Mouse (Mus musculus) lung, embryonic 15.5 days (tissue): ENCODE results near the gene B3gnt8. TPM values are rescaled to one million over a fixed set of nuclear protein-coding genes. Genes with fewer than 3 reads are reported as not detected.

Experiments
- ATAC-seq: fragments of 200-750 bp; cut with Nextera tagmentation; 2 replicates; pipeline ENCODE4 v1.8.0; 2017; ENCODE audit warnings: moderate number of reproducible peaks, borderline replicate concordance; ENCODE audit not compliant: low FRiP score, low TSS enrichment; ENCODE audit errors: extremely low read depth
- H3K27ac ChIP-seq: fragments of 300-500 bp; sonication (generic); 2 replicates; pipeline ENCODE4 v1.5.1; 2015; ENCODE audit warnings: moderate library complexity, mild to moderate bottlenecking, inconsistent platforms
- H3K27me3 ChIP-seq: fragments of 300-500 bp; sonication (generic); 2 replicates; pipeline ENCODE4 v1.6.1; 2015; ENCODE audit warnings: inconsistent platforms
- H3K36me3 ChIP-seq: fragments of 300-500 bp; sonication (generic); 2 replicates; pipeline ENCODE4 v1.6.1; 2015; ENCODE audit warnings: inconsistent platforms
- H3K4me1 ChIP-seq: fragments of 300-500 bp; sonication (generic); 2 replicates; pipeline ENCODE4 v1.6.1; 2015; ENCODE audit warnings: inconsistent platforms
- H3K4me2 ChIP-seq: fragments of 300-500 bp; sonication (generic); 2 replicates; pipeline ENCODE4 v1.6.1; 2015; ENCODE audit warnings: inconsistent platforms, mild to moderate bottlenecking, moderate library complexity
- H3K4me3 ChIP-seq: fragments of 300-500 bp; sonication (generic); 2 replicates; pipeline ENCODE4 v1.5.1; 2015; ENCODE audit warnings: mild to moderate bottlenecking, inconsistent platforms
- H3K9ac ChIP-seq: fragments of 300-500 bp; sonication (generic); 2 replicates; pipeline ENCODE4 v1.6.1; 2015; ENCODE audit warnings: inconsistent platforms
- H3K9me3 ChIP-seq: fragments of 300-500 bp; sonication (generic); 2 replicates; pipeline ENCODE4 v1.6.1; 2016; ENCODE audit warnings: inconsistent platforms
- whole genome bisulfite sequencing: fragments of 180-500 bp; shearing (Covaris S2); methylation state at CpG from one replicate; pipeline ENCODE4 v1.1.7; 2015; 5-methylcytosine and 5-hydroxymethylcytosine counted together
- polyA plus RNA-seq: library from polyadenylated mRNA; unstranded; fragments of >200 nt; fragmentation: Nextera tagmentation; extraction: Ambion mirVana; gene quantifications from 2 replicates; pipeline ENCODE4 v1.2.1, GENCODE M21; 2015

The B3gnt8 gene
- polyA plus RNA-seq, 1 experiment from 2014 or later = 11.4 TPM

- Histone ChIP-seq H3K4me1 (peaks cover 4% of the 10 kb centered on the region), H3K27me3 (no peaks in the 10 kb centered on the region), H3K9me3 (no peaks in the 10 kb centered on the region), H3K9ac (no peak overlapping the region), H3K4me3 (no peak overlapping the region), H3K4me2 (no peak overlapping the region), H3K27ac (no peak overlapping the region), H3K36me3 (peaks cover 4% of the 10 kb centered on the region; the same call in 1 of the 2 replicates)
- ATAC-seq = no peak
- WGBS = 94% methylated on average over 11 of the region's 11 CpGs
These were observed 5.7 kb upstream of the B3gnt8 start for GRCm38 (mm10) chr7:25620751-25621150.

- H3K4me1 ChIP-seq = peaks cover 29% of the 10 kb centered on the region
- H3K27ac ChIP-seq = no peak overlapping the region
- peaks cover 4% of the 10 kb centered on the region; the same call in 1 of the 2 replicates for H3K36me3 ChIP-seq
- no peak overlapping the region for H3K9ac ChIP-seq
- no peak overlapping the region for H3K4me2 ChIP-seq
- no peaks in the 10 kb centered on the region for H3K9me3 ChIP-seq
- H3K27me3 ChIP-seq = no peaks in the 10 kb centered on the region
- no peak overlapping the region for H3K4me3 ChIP-seq
- ATAC-seq = no peak
- WGBS = 89% methylated on average over 11 of the region's 11 CpGs
These were observed 2.5 kb upstream of the B3gnt8 start for GRCm38 (mm10) chr7:25623857-25624370.

- ATAC-seq = no peak; the same call in 1 of the 2 replicates
- peaks cover 4% of the 10 kb centered on the region; the same call in 1 of the 2 replicates for H3K36me3 ChIP-seq
- H3K27ac ChIP-seq = 0 out of 2 replicates have a peak overlapping the region, but pooled peaks have one; percentile 43
- no peak overlapping the region for H3K4me3 ChIP-seq
- H3K9me3 ChIP-seq = no peaks in the 10 kb centered on the region
- H3K4me2 ChIP-seq = no peak overlapping the region
- WGBS = 63% methylated on average over 5 of the region's 5 CpGs
- no peak overlapping the region for H3K9ac ChIP-seq
- peaks cover 28% of the 10 kb centered on the region for H3K4me1 ChIP-seq
- H3K27me3 ChIP-seq = no peaks in the 10 kb centered on the region
These were observed 1.6 kb upstream of the B3gnt8 start for GRCm38 (mm10) chr7:25624851-25625250.

GRCm38 (mm10) chr7:25625594-25626250 is 732 bp upstream of the B3gnt8 start:
- Histone ChIP-seq H3K27ac (peak overlapping the region; percentile 74; the same call in 1 of the 2 replicates), H3K4me2 (no peak overlapping the region), H3K9me3 (no peaks in the 10 kb centered on the region), H3K4me1 (peaks cover 28% of the 10 kb centered on the region), H3K27me3 (no peaks in the 10 kb centered on the region), H3K9ac (no peak overlapping the region), H3K4me3 (no peak overlapping the region), H3K36me3 (peaks cover 4% of the 10 kb centered on the region; the same call in 1 of the 2 replicates)
- ATAC-seq = no peak
- 75% methylated on average over 10 of the region's 10 CpGs for WGBS

GRCm38 (mm10) chr7:25627431-25628322 is 1.2 kb downstream of the B3gnt8 start:
- H3K27me3 ChIP-seq = no peaks in the 10 kb centered on the region
- peak; percentile 87 for ATAC-seq
- H3K9me3 ChIP-seq = no peaks in the 10 kb centered on the region
- H3K4me2 ChIP-seq = peak overlapping the region; percentile 91
- peak overlapping the region; percentile 46 for H3K9ac ChIP-seq
- peaks cover 28% of the 10 kb centered on the region for H3K4me1 ChIP-seq
- peak overlapping the region; percentile 74 for H3K27ac ChIP-seq
- H3K36me3 ChIP-seq = no peaks in the 10 kb centered on the region; the same call in 1 of the 2 replicates
- WGBS = 10% methylated on average over 38 of the region's 38 CpGs
- H3K4me3 ChIP-seq = peak overlapping the region; percentile 45

GRCm38 (mm10) chr7:25628323-25628620 is 1.8 kb downstream of the B3gnt8 start:
- H3K9me3 ChIP-seq = no peaks in the 10 kb centered on the region
- H3K36me3 ChIP-seq = peaks cover 3% of the 10 kb centered on the region; the same call in 1 of the 2 replicates
- H3K9ac ChIP-seq = peak overlapping the region; percentile 46
- 42% methylated on average over 8 of the region's 8 CpGs for WGBS
- peaks cover 28% of the 10 kb centered on the region for H3K4me1 ChIP-seq
- no peak for ATAC-seq
- H3K4me2 ChIP-seq = peak overlapping the region; percentile 91
- H3K4me3 ChIP-seq = peak overlapping the region; percentile 45
- no peak overlapping the region for H3K27ac ChIP-seq
- H3K27me3 ChIP-seq = no peaks in the 10 kb centered on the region

- no peak for ATAC-seq
- Histone ChIP-seq H3K27ac (no peak overlapping the region), H3K9me3 (no peaks in the 10 kb centered on the region), H3K36me3 (peaks cover 3% of the 10 kb centered on the region; the same call in 1 of the 2 replicates), H3K27me3 (no peaks in the 10 kb centered on the region), H3K9ac (no peak overlapping the region), H3K4me2 (no peak overlapping the region), H3K4me3 (no peak overlapping the region), H3K4me1 (peaks cover 13% of the 10 kb centered on the region)
- 86% methylated on average over 5 of the region's 5 CpGs for WGBS
These were observed 6.2 kb downstream of the B3gnt8 start for GRCm38 (mm10) chr7:25632679-25633078.

- peaks cover 3% of the 10 kb centered on the region; the same call in 1 of the 2 replicates for H3K36me3 ChIP-seq
- no peak overlapping the region for H3K27ac ChIP-seq
- H3K4me2 ChIP-seq = no peak overlapping the region
- H3K4me3 ChIP-seq = no peak overlapping the region
- no peaks in the 10 kb centered on the region for H3K9me3 ChIP-seq
- WGBS = 26% methylated on average over 3 of the region's 3 CpGs
- ATAC-seq = no peak
- no peaks in the 10 kb centered on the region for H3K4me1 ChIP-seq
- H3K27me3 ChIP-seq = no peaks in the 10 kb centered on the region
- H3K9ac ChIP-seq = no peak overlapping the region
These were observed 9.9 kb downstream of the B3gnt8 start for GRCm38 (mm10) chr7:25636373-25636772.

- no peak overlapping the region for H3K4me3 ChIP-seq
- WGBS = 81% methylated on average over 5 of the region's 5 CpGs
These were observed 10.6 kb downstream of the B3gnt8 start for GRCm38 (mm10) chr7:25637099-25637498.

GRCm38 (mm10) chr7:25639754-25640153 is 13.3 kb downstream of the B3gnt8 start:
- no peaks in the 10 kb centered on the region for H3K36me3 ChIP-seq
- WGBS = 87% methylated on average over 4 of the region's 4 CpGs
- ATAC-seq = no peak

More at GRCm38 (mm10) chr7:25637099-25637498, 10.6 kb downstream of the B3gnt8 start:
- Histone ChIP-seq H3K9me3 (no peaks in the 10 kb centered on the region), H3K4me2 (no peak overlapping the region), H3K27me3 (no peaks in the 10 kb centered on the region), H3K9ac (no peak overlapping the region), H3K27ac (no peak overlapping the region), H3K36me3 (peaks cover 3% of the 10 kb centered on the region; the same call in 1 of the 2 replicates), H3K4me1 (no peaks in the 10 kb centered on the region)
- ATAC-seq = no peak

GRCm38 (mm10) chr7:25644136-25644535 is 17.7 kb downstream of the B3gnt8 start:
- Histone ChIP-seq H3K9ac (no peak overlapping the region), H3K9me3 (no peaks in the 10 kb centered on the region), H3K27ac (no peak overlapping the region), H3K4me1 (no peaks in the 10 kb centered on the region), H3K27me3 (no peaks in the 10 kb centered on the region), H3K4me3 (no peak overlapping the region), H3K36me3 (no peaks in the 10 kb centered on the region), H3K4me2 (no peak overlapping the region)
- 66% methylated on average over 10 of the region's 10 CpGs for WGBS
- ATAC-seq = no peak

More at GRCm38 (mm10) chr7:25639754-25640153, 13.3 kb downstream of the B3gnt8 start:
- Histone ChIP-seq H3K4me2 (no peak overlapping the region), H3K9me3 (no peaks in the 10 kb centered on the region), H3K4me1 (no peaks in the 10 kb centered on the region), H3K27ac (no peak overlapping the region), H3K4me3 (no peak overlapping the region), H3K27me3 (no peaks in the 10 kb centered on the region), H3K9ac (no peak overlapping the region)
